In the genomic region with DNA sequence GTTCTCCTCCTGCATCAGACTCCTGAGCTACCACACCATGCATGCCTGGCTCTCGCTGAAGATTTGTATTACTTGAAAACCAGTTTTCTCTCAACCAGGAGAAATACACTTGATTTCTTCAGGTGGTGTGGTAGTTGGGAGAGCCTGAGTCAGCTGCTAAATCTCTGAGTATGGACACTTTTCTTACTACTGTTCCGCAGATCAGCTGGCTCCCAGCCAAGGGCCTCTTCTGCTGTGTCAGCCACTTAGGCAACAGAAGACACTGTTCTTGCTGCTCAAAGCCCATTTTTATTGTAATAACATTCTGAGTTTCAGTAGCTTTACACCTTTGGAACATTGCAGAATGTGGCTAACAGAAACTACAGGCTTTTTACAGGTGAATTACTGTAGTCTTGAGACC, we compare ENCODE assay signal across 10 mouse cellular contexts.
DNase-seq lines count a peak whose midpoint lies in the region; ATAC-seq lines count a peak whose summit lies in the region.
"Had no signal": no experiment of that assay in that cellular context is flagged by ENCODE, and none has a peak within 500 bp of the region (broad histone marks: within the 10 kb centered on the region; RNA-seq: fewer than 3 reads in every experiment).

No protein-coding gene starts in this region.

- DNase-seq in adrenal gland, adult 2 months = peak; percentile 44
- no peak for DNase-seq in adrenal gland, postnatal 4 days (ENCODE audit: low spot score in 2 of 2)
- peak; percentile 19 for DNase-seq in layer of hippocampus, adult 11-12 months (ENCODE audit: low spot score)
- DNase-seq in layer of hippocampus, postnatal 36 days = no peak
- DNase-seq in testis, postnatal 10 days (ENCODE audit: low spot score) = peak; percentile 74
- no peak for DNase-seq in testis, postnatal 14 days (ENCODE audit: low spot score)
- DNase-seq in lung, postnatal 36 days = peak; percentile 53
- DNase-seq: liver, embryonic 13.5 days had no signal

- ATAC-seq in monocyte, adult 5-6 weeks (replicated peaks; ENCODE audit: insufficient number of reproducible peaks, low FRiP score, low TSS enrichment, poor library complexity, severe bottlenecking) = no peak
- ATAC-seq: midbrain, embryonic 13.5 days had no signal

Comparison
In these comparisons a context has a peak if more than half of its experiments do, and no peak if none do; other contexts are left out.
1. DNase-seq: peak in adrenal gland, adult 2 months (single experiment), layer of hippocampus, adult 11-12 months (single experiment), testis, postnatal 10 days (single experiment) and lung, postnatal 36 days (single experiment); none in adrenal gland, postnatal 4 days (0 of 2), layer of hippocampus, postnatal 36 days (0 of 2) and testis, postnatal 14 days (single experiment).